Mouse (Mus musculus) stomach, postnatal 0 days (tissue): ENCODE measurements around the gene Iqce. TPM values are rescaled to one million over a fixed set of nuclear protein-coding genes. Genes with fewer than 3 reads are reported as not detected.
A peak's percentile ranks its signal among the peaks of the same experiment; 100 is the strongest.

Source experiments
- ATAC-seq: fragments of 200-750 bp; cut with Nextera tagmentation; 2 replicates; pipeline ENCODE4 v1.8.0; 2017; ENCODE audit not compliant: low FRiP score, low TSS enrichment
- DNase-seq: peaks from one replicate; pipeline ENCODE4 v3.0.0-alpha.2; 2016; ENCODE audit warnings: low spot score
- H3K27ac ChIP-seq: fragments of 300-500 bp; sonication (generic); replicated peaks from 2 replicates; pipeline ENCODE4 v1.5.1; 2014; ENCODE audit warnings: mild to moderate bottlenecking, control low read depth
- H3K27me3 ChIP-seq: fragments of 300-500 bp; sonication (generic); 2 replicates; pipeline ENCODE4 v1.6.1; 2014; ENCODE audit warnings: low read length; ENCODE audit not compliant: control insufficient read depth, insufficient read depth
- H3K36me3 ChIP-seq: fragments of 300-500 bp; sonication (generic); 2 replicates; pipeline ENCODE4 v1.6.1; 2014; ENCODE audit warnings: low read length, mixed read lengths; ENCODE audit not compliant: control insufficient read depth, insufficient read depth
- H3K4me1 ChIP-seq: fragments of 300-500 bp; sonication (generic); replicated peaks from 2 replicates; pipeline ENCODE4 v1.6.1; 2014; ENCODE audit warnings: antibody characterized with exemption; ENCODE audit not compliant: control insufficient read depth, insufficient read depth
- H3K4me2 ChIP-seq: fragments of 300-500 bp; sonication (generic); replicated peaks from 2 replicates; pipeline ENCODE4 v1.6.1; 2014; ENCODE audit warnings: low read depth, mild to moderate bottlenecking, control low read depth, moderate library complexity
- H3K4me3 ChIP-seq: fragments of 300-500 bp; sonication (generic); 2 replicates; pipeline ENCODE4 v1.5.1; 2014; ENCODE audit warnings: low read depth, low read length, control low read depth
- H3K9ac ChIP-seq: fragments of 300-500 bp; sonication (generic); 2 replicates; pipeline ENCODE4 v1.6.1; 2014; ENCODE audit warnings: mild to moderate bottlenecking, low read length, control low read depth, mixed read lengths
- H3K9me3 ChIP-seq: fragments of 300-500 bp; sonication (generic); 2 replicates; pipeline ENCODE4 v1.6.1; 2016; ENCODE audit warnings: low read length; ENCODE audit not compliant: control insufficient read depth
- CTCF ChIP-seq: IDR thresholded peaks from 2 replicates; pipeline ENCODE4 v1.5.1; 2016; ENCODE audit warnings: antibody characterized with exemption, low read depth, mild to moderate bottlenecking, moderate library complexity
- EP300 ChIP-seq: optimal IDR thresholded peaks from 2 replicates; pipeline ENCODE3; 2016; ENCODE audit warnings: antibody characterized with exemption
- WGBS: fragments of 180-500 bp; shearing (Covaris S2); extraction: QIAGEN DNeasy Blood & Tissue Kit; methylation state at CpG from one replicate; pipeline ENCODE4 v1.1.7; 2014; 5-methylcytosine and 5-hydroxymethylcytosine counted together
- polyA plus RNA-seq: library from polyadenylated mRNA; unstranded; fragments of >200 nt; fragmentation: Nextera tagmentation; extraction: Ambion mirVana; gene quantifications from 2 replicates; pipeline ENCODE4 v1.2.1, GENCODE M21; 2015

Iqce gene
- polyA plus RNA-seq, 1 experiment from 2014 or later = 6.0 TPM

GRCm38 (mm10) chr5:140741040-140741439 lies 38.9 kb upstream of the Iqce start:
- WGBS = 73% methylated on average over 11 of the region's 11 CpGs
- H3K27ac ChIP-seq = no peak overlapping the region
- DNase-seq = no peak
- no peak for TF ChIP-seq CTCF
- no peaks in the 10 kb centered on the region for H3K36me3 ChIP-seq
- H3K4me2 ChIP-seq = no peak overlapping the region
- H3K9me3 ChIP-seq = no peaks in the 10 kb centered on the region
- no peak overlapping the region for H3K4me3 ChIP-seq
- no peaks in the 10 kb centered on the region for H3K4me1 ChIP-seq
- no peaks in the 10 kb centered on the region for H3K27me3 ChIP-seq
- peak; percentile 6; the same call in 1 of the 2 replicates for ATAC-seq
- H3K9ac ChIP-seq = no peak overlapping the region

GRCm38 (mm10) chr5:140739813-140740212 lies 37.6 kb upstream of the Iqce start:
- TF ChIP-seq EP300 (no peak), CTCF (no peak)
- no peak overlapping the region for H3K9ac ChIP-seq
- no peak overlapping the region for H3K4me3 ChIP-seq
- no peaks in the 10 kb centered on the region for H3K9me3 ChIP-seq
- no peak overlapping the region for H3K27ac ChIP-seq
- H3K4me2 ChIP-seq = no peak overlapping the region
- no peak for ATAC-seq
- WGBS = 79% methylated on average over 12 of the region's 12 CpGs
- no peaks in the 10 kb centered on the region for H3K27me3 ChIP-seq
- no peaks in the 10 kb centered on the region for H3K4me1 ChIP-seq
- no peak for DNase-seq
- H3K36me3 ChIP-seq = no peaks in the 10 kb centered on the region

- 23% methylated on average over 10 of the region's 13 CpGs for WGBS
Measured at GRCm38 (mm10) chr5:140736166-140736565, 34.0 kb upstream of the Iqce start.

GRCm38 (mm10) chr5:140735297-140735696 lies 33.1 kb upstream of the Iqce start:
- H3K27me3 ChIP-seq = no peaks in the 10 kb centered on the region
- no peaks in the 10 kb centered on the region for H3K9me3 ChIP-seq
- H3K4me1 ChIP-seq = no peaks in the 10 kb centered on the region
- peak overlapping the region; percentile 21 for H3K4me3 ChIP-seq
- WGBS = 2% methylated on average over 22 of the region's 22 CpGs
- no peak overlapping the region for H3K27ac ChIP-seq
- H3K9ac ChIP-seq = peak overlapping the region; percentile 45
- DNase-seq = peak; percentile 59
- peak overlapping the region; percentile 51 for H3K4me2 ChIP-seq
- H3K36me3 ChIP-seq = no peaks in the 10 kb centered on the region
- TF ChIP-seq EP300 (no peak), CTCF (no peak)
- peak; percentile 82 for ATAC-seq

More at GRCm38 (mm10) chr5:140736166-140736565, 34.0 kb upstream of the Iqce start:
- TF ChIP-seq CTCF = no peak
- no peak for TF ChIP-seq EP300
- Histone ChIP-seq H3K4me3 (no peak overlapping the region), H3K27ac (no peak overlapping the region), H3K36me3 (no peaks in the 10 kb centered on the region), H3K9ac (no peak overlapping the region), H3K4me2 (no peak overlapping the region), H3K4me1 (no peaks in the 10 kb centered on the region), H3K27me3 (no peaks in the 10 kb centered on the region), H3K9me3 (no peaks in the 10 kb centered on the region)
- DNase-seq (no peak), ATAC-seq (no peak)

- Histone ChIP-seq H3K4me2 (no peak overlapping the region), H3K4me3 (no peak overlapping the region), H3K9ac (no peak overlapping the region), H3K27ac (no peak overlapping the region), H3K4me1 (no peaks in the 10 kb centered on the region), H3K27me3 (no peaks in the 10 kb centered on the region), H3K9me3 (no peaks in the 10 kb centered on the region), H3K36me3 (no peaks in the 10 kb centered on the region)
- WGBS = 57% methylated on average over 3 of the region's 3 CpGs
- no peak for TF ChIP-seq EP300
- TF ChIP-seq CTCF = no peak
- no peak for DNase-seq
- ATAC-seq = no peak
Measured at GRCm38 (mm10) chr5:140733336-140733735, 31.2 kb upstream of the Iqce start.

GRCm38 (mm10) chr5:140732195-140732594 lies 30.0 kb upstream of the Iqce start:
- no peak overlapping the region for H3K4me3 ChIP-seq
- peak; percentile 53 for TF ChIP-seq CTCF
- no peak for TF ChIP-seq EP300
- no peak overlapping the region for H3K27ac ChIP-seq
- no peaks in the 10 kb centered on the region for H3K27me3 ChIP-seq
- no peak overlapping the region for H3K9ac ChIP-seq
- 58% methylated on average over 4 of the region's 4 CpGs for WGBS
- DNase-seq (no peak), ATAC-seq (no peak)
- no peaks in the 10 kb centered on the region for H3K9me3 ChIP-seq
- H3K4me2 ChIP-seq = no peak overlapping the region
- H3K36me3 ChIP-seq = no peaks in the 10 kb centered on the region
- H3K4me1 ChIP-seq = no peaks in the 10 kb centered on the region
